Mouse (Mus musculus) MEL-GATA-1-ER (cell line): ENCODE measurements around the gene Fam228b.
"Not testable (repeated sequence)": the region's sequence is repeated elsewhere in the genome, so short reads cannot be mapped to it uniquely, and the experiment has no call there.

Source experiments
- DNase-seq: peaks from one replicate; pipeline ENCODE4 v3.0.0-alpha.2; 2012; ENCODE audit warnings: low read depth; ENCODE audit errors: extremely low read depth

Fam228b gene

GRCm38 (mm10) chr12:4768492-4769332, at the start of gene Fam228b, which contains the start of gene Pfn4:
Gene Fam228b, minus strand, starts transcription at chr12:4769267.
Gene Pfn4, plus strand, starts transcription at chr12:4769022.
- peak; percentile 77 for DNase-seq

DNA sequence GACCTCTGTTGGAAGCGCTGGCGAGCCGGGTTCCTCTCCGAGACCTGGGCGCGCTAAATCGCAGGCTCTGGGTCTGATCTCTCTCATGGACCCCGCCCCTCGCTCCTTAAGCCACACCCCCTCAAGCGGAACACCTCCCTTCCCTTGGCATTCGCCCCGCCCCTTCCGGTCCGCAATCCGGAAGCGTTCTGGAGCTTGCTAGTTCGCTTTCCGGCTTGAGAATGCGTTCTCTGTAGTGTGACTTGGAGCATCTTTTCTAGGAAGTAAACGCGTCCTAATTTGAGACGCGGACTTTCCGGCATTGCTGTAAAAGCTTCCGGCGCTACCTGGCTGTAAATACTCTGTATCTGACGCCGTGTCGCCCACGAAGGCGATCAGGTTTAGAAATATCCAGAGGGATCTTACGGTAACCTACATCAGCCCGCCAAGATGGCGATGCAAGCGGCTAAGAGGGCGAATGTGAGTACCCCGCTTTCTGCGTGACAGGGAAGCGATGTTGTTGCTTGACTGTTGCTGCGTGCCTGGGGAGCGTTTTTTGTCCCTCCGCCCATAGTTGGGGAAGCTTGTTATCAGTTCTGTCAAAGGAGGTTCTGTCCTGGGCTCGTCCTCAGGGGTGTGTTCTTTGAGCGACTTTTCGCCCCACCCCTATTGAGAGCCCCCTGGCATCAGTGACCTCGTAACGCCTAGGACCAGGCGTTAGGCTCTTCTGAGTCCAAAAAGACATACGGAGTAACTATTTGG, 48.5 kb upstream of the Fam228b start, which contains the start of gene Sf3b6:
TSS of gene Sf3b6 (plus strand) at position 184 of the 741 bp plus-strand sequence.
- peak; percentile 88 for DNase-seq

DNA sequence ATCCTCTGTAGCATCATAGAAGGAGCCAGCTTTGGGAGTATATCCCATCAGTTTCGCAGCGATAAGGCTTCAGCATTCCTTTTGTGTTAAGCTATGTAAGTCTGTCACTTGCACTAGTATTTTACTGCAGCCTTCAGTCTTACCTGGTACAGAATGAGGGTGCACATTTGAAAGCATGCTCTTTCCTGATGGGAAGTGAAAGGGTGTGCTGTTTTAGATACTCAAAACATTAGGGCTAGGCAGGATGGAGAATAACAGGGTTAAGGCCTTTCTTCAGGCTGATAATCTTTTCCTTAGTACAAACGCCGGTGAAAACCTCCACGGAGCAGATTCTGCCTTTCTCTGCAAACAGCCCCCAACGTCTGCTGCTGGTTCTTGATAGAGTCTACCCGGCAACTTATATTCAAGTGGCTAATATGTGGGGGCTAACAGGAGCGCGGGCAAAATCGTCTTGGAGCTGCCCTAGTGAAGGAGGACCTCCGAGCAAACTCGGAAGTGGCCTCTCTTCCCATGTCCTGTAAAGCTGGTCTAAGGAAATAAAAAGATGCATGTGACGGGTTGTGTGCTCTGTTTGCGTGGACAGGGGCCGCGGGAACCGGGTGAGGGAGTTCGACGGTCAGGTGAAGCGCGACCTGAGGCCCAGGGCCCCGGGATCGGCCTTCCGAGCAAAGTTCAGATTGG, 47.8 kb upstream of the Fam228b start:
- DNase-seq = peak; percentile 29

DNA sequence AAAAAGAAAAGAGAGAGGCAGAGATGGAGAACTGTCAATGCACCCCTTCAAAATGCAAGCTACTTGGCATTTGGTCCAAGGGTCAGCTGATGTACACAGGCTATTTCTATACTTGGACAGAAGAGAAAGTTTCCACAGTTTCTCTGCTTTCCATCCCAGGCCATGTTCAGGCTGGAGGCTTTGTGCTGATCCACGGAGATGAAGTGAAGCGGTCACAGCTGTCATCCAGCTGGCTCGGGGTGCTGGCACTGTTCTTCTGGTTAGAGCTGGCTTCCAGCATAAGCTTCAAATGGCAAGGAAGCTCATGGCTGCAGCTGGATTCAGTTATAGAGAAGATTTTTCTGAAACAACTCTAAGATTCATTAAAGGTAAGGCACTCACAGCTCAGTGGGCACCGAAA, 44.6 kb upstream of the Fam228b start:
- no peak for DNase-seq

DNA sequence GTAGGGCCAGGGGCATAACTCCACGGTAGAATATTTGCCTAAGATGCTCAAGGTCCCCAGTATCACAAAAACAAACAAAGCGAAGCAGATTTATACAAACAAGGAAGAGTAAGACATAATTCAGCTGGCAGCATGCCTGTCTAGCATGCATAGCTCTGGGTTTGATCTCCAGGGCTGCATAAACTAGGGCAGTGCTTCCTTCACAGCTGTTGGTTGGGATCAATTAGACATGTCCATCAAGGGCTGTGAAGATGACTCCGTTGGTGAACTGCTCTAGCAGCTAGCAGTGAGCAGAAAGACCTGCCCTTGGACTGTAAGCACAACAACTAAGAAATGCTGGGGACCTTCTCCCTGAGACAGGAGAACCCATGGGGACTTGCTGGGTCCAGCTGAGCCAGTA, 42.6 kb upstream of the Fam228b start:
- DNase-seq = no peak

- no peak for DNase-seq
Measured at GRCm38 (mm10) chr12:4811036-4811435, 42.0 kb upstream of the Fam228b start.

DNA sequence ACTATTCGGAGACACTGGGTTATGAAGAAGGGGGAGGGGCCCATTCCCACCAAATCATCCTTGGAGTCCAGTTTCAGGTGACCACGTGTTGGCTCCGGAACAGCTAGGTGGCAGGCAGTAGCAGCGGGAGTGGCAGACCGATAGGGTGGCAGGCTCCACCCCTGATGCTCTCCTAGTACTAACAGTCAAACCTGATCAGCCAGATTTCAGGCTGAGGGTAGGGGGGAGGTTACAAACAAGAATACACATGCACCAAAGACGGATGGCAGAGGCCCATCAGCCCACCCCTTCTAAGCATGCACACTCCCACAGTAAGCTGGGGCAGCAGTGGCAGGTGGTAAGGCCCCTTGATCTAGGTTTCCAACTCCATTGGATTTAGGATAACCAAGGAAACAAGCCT, 28.4 kb upstream of the Fam228b start:
- DNase-seq = not testable (repeated sequence)

DNA sequence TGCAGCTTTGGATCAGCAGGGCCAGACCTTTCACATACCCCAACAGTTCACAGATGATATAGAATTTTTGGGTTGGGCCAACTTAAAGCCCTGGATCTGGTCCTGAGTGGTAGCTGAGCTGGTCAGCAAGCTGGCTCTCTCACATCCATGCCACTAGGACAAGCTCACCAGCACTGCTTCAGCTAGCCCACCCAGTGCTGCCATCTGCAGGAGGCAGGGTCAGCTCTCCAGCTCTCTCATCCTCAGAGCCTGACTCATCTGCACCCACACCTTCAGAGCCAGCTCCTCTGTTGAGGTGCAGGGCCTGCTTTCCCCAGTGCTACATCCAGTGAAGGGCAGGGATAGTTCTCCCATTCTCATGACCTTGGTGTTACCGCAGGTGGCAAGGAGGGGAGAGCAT, 24.7 kb upstream of the Fam228b start:
- DNase-seq = no peak

GRCm38 (mm10) chr12:4788128-4788527, 19.1 kb upstream of the Fam228b start:
- DNase-seq = not testable (repeated sequence)

- no peak for DNase-seq
Measured at GRCm38 (mm10) chr12:4784466-4784865, 15.4 kb upstream of the Fam228b start.

DNA sequence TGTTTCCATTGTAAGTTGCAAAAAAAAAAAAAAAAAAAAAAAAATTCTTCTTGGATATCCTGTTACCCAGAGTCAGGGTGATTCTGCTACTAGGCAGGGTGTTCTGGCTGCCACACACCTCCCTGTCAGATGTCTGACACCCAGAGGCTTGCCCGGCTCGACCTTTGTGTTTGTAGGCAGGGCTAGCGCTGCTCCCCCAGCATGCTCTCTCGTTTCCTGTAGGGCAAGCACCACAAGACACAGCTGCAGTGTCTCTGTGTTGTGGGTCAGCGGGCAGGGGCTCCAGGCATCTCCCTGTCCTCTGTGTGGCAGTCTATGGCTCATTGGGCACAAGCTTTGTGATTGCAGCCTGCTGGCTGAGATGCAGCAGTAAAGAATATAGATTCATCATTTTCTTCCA, 14.5 kb upstream of the Fam228b start:
- DNase-seq = no peak

DNA sequence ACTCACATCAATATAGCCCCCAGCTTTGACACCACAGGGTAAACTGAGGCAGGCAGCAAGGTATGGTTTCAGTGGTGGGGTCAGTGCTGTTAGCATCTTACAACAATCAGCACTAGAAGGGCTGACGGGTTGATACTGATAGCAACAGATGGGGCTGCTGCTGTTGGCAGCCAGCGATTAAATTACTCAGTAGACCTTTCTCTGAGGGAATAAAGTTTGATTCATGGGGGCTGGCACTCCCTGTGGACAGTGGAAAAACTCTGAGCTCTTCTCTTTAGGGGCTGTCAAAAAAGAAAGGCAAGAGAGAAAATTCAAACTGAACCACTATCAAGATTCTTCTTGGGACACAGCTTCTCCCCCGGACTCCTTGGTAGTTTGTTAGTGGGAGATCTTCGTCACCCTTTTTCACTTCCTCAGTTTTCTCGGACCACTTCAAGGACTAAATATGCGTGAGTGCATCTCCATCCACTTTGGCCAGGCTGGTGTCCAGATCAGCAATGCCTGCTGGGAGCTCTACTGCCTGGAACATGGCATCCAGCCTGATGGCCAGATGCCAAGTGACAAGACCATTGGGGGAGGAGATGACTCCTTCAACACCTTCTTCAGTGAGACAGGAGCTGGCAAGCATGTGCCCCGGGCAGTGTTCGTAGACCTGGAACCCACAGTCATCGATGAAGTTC, 12.8 kb upstream of the Fam228b start:
- not testable (repeated sequence) for DNase-seq

DNA sequence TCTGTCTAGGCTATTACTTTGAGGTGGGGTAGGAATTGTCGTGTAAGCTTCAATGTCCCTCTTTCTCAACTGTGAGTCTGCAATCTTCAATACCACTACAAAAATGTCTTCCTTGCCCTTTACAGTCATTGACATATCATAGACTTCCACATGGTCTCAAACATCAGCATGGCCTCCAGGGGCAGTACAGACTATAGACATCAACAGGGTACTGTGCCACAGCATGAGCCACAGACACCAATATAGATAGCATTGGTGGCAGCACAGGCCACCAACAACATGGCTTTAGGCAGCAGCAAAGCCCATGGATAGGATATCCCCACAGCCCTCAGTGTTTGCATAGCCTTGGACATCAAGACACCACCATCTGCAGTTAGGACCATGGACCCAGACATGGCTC, 12.2 kb upstream of the Fam228b start:
- no peak for DNase-seq

- no peak for DNase-seq
Measured at GRCm38 (mm10) chr12:4780245-4780644, 11.2 kb upstream of the Fam228b start.

DNA sequence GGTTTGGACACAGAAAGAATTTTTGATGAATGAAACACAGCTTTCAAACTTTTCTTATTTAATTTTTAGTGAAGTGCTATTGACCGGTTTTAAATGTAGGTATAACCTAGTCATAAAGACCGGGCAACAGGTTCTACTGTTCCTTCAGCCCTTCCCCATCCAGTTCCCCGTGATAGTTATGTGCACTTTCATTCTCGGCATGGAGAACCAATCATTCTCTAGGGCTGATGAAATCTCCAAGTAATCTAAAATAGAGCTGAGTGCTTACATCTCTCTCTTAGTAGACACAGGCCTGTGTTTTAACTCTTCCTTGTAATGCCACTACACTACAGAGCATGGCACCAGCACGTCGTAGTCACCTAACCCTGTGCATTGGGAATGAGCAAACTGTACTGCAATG, 8.7 kb upstream of the Fam228b start:
- DNase-seq = no peak

DNA sequence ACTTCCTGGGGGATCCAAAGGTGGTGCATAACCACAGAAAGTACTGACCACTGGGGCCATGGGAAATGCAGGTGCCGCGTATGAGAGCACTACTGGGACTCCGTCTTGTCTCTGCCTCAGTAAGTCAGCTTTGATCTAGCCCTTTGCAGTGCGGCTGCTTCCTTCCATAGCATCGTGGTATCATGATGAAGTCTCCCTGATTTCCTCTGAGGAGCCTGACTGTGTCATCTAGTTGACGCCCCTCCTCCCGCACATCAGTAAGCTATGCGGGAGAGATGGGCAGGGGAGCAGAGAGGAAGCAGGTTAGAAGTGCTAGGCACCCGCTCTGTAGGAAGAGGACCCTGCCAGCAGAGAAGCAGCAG, 6.5 kb upstream of the Fam228b start:
- DNase-seq = no peak

DNA sequence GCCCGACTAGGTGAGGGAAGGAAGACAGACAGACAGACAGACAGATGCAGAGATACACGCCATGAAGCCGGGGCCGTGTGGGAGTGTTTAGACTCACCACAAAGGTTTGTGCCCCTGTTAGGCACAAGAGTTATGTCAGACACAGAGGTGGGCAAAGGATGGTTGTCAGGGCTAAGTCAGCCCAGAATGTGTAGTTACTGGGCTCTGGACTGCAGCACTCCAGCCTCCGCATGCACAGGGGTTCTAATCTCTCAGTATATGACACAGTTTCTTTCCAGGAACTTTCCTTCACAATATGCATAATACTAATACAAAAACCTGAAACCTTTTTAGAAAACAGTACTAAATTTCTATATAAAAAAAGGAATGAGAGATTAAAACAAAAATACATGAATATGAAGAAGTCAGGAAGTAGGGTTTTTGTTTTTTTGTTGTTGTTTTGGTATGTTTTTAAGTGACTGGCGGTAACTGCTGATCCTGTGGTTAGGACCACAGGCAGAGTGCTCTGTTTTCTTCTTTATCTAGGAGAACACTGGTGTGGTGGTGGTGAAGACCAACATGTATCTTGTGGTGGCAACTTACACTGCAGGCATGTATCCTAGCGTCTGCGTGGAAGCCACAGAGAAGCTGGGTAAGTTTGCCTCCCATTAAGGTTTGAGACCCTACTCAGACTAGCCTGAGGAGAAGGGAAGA, 6.0 kb upstream of the Fam228b start:
- peak; percentile 8 for DNase-seq

- DNase-seq = no peak
Measured at GRCm38 (mm10) chr12:4769333-4769723, 261 bp upstream of the Fam228b start.

DNA sequence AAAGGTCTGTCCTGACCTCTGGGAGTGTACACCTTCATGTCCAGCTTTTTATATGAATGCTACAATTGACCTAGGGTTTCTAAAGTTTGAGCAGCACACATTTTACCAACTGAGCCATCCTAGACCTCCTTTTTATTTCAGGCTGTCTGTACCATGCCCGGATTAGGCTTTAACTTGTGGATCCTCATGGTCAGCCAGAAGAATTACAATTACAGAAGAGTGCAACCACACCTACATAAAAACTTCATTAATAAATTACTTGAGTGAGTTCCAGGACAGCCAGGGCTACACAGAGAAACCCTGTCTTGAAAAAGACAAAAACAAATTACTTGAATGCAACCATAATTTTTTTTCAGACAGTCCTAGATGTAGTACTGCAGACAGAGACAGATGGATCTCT, 12.0 kb downstream of the Fam228b start:
- DNase-seq = no peak

- not testable (repeated sequence) for DNase-seq
Measured at GRCm38 (mm10) chr12:4754451-4754850, 14.6 kb downstream of the Fam228b start.

DNA sequence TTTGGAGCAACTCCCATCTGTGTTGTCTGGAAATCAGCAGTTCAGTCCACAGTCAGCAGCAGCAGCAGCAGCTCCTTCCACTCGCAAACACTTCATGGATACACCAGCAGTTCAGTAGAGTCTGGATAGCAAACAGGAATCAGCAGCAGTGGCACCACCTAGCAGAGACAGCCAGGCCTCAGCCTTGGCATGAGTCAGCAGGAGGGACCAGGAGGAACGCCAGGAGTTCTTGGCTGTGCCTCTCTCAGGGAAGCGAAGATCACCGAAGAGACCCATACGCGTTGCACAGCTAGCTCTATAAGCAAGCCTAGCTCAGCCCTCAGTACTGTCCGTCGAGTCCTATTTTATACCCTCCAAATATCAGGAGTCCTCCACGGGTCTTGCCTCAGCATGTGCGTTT, 24.6 kb downstream of the Fam228b start:
- no peak for DNase-seq
